Mouse (Mus musculus): ENCODE data around the gene Rnls. TPM values are rescaled to one million over a fixed set of nuclear protein-coding genes. Genes with fewer than 3 reads are reported as not detected.
"Not testable (repeated sequence)": the region's sequence is repeated elsewhere in the genome, so short reads cannot be mapped to it uniquely, and the experiment has no call there.

The Rnls gene
- total RNA-seq (2021), result 6.3 and 6.9 TPM in 2 replicates
- long read RNA-seq, experiment 1, partial matches to known transcripts, result 0 of 9 reads
- long read RNA-seq, experiment 1, other reads (novel, unspliced or antisense), result 2 of 9 reads
- long read RNA-seq, experiment 2, transcript Rnls-201 (7 exons, 1,597 nt), result major isoform, 8 of 11 reads
- long read RNA-seq, experiment 2, partial matches to known transcripts, result 1 of 11 reads
- long read RNA-seq, experiment 2, other reads (novel, unspliced or antisense), result 0 of 11 reads

- peak; percentile 93 for DNase-seq
Observed at GRCm38 (mm10) chr19:33391651-33392382, at the start of gene Rnls. Gene Rnls (minus strand): TSS chr19:33392295.

DNA sequence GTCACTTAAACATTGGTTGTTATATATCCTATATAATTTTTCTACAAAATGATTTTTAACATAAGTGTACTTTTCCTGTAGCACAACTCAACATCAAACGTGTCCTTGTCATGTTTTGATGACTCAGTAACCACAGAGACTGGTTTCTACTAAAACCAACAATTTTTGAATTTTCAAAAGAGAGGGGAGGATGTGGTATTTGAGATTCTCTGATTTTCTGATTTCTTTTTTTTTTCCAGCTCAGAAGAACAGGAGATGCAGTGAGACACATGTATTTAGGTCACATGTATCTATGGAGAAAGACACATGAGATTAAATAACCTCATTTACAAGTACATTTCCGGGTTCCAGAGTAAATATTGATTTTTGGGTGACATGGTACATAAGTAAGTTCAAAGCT, 37.4 kb upstream of the Rnls start:
- DNase-seq, result no peak

DNA sequence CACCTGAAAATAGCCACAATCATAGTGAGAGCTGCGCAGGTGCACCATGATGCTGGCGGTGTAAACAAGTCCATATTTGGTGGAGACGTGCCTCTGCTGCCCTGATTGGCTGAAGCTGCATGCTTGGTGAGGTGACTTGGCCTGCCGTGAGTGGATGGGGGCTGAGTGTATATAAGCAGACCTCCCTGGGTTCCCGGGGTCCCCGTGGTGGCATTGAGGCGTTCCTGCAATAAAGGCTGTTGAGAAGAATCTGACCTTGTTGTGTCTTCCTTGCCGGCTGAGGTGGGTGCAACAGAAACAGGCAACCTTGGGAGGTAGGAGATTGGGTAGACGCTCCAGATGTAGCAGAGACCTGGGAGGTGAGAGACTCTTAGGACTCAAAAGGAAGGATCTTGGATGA, 27.3 kb upstream of the Rnls start:
- not testable (repeated sequence) for DNase-seq

GRCm38 (mm10) chr19:33380825-33381224, 11.3 kb downstream of the Rnls start:
- no peak for DNase-seq

DNA sequence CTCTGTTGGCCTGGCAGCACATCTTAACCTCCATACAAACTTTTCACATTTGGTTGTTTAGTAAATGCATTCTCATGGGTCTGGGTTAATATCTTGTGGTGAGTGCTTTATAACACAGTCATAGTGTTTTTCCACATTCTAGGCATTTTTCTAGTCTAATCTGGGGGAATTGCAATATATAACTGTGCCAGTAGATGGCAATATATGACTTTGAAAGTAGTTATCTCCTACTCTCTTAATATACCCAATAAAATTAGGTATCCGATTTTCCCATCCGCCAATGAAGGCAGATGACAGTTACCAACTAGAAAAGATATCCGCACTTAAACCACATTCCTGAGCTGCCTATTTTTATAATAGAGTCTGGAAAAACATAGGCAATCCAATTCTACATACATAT, 11.7 kb downstream of the Rnls start:
- DNase-seq, result no peak

- DNase-seq, result no peak
Observed at GRCm38 (mm10) chr19:33368808-33369207, 23.3 kb downstream of the Rnls start.

- peak; percentile 80 for DNase-seq
Observed at GRCm38 (mm10) chr19:33366661-33367060, 25.4 kb downstream of the Rnls start.

DNA sequence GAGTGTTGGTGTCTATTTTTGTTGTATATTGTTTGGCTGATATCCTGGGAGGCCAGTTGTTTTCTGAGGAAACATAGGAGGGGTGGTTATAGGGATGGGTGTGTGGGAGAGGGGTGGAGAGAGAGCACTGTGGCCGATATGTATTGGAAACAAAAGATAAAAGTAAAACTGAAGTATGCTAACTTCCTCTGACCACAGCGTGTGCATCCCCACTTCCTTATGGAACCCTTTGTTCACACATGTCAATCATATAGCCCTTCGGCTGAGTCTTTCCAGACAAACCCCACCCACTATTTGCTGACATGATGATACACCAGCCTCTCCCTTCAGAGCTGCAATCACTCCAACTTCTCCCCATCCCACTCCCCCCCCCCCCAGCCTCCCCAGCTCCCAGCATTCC, 35.1 kb downstream of the Rnls start:
- DNase-seq, result no peak

- no peak for DNase-seq
Observed at GRCm38 (mm10) chr19:33340119-33340518, 52.0 kb downstream of the Rnls start.

GRCm38 (mm10) chr19:33326706-33327641, 65.1 kb downstream of the Rnls start:
- no peak for DNase-seq

DNA sequence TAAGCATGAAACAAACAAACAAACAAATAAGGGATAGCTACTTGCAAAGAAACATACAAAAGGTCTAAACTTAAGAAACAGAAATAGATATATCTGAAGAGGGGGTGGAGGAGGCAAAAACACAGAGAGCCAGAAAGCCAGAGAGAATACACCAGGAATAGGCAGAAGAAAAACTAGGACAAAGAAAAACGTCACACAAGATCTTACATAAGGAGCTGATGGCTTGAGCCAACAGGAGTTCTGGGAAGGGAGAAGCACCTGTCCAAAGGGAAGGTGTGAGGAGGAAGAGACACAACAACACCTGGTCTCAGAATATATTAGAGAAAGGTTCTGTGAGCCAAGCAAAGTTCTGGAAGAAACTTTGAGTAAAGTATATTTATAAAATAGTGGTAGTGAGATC, 73.3 kb downstream of the Rnls start:
- DNase-seq, result no peak

GRCm38 (mm10) chr19:33317130-33317529, 75.0 kb downstream of the Rnls start:
- DNase-seq, result no peak

DNA sequence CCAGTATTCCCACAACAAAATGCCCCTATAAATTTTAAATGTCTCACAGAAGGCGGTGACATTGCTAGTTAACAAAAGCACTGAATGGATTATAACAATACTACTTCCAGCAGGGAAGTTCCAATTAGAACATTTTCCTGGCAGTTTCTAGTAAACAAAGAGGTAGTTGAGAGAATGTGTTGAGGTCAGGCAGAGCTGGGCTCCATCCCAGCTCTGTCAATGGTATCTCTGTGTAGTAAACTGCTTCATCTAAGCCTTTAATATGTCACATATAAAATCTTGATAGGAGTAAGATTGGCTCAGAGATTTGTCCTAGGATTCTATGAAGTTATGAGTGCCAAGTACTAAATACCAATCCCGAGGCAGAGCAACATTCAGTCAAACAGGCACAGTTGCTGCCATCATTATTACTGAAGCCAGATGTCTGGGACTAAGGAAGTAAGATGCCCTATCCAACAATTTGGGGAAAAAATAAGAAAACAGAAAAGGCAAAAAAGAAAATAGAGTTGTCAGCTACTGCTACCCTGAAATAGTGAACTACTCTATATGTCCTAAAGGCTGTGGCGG, 92.3 kb downstream of the Rnls start:
- no peak for DNase-seq

- no peak for DNase-seq
Observed at GRCm38 (mm10) chr19:33296338-33296737, 95.8 kb downstream of the Rnls start.

GRCm38 (mm10) chr19:33282985-33283384, 109.1 kb downstream of the Rnls start:
- no peak for DNase-seq

DNA sequence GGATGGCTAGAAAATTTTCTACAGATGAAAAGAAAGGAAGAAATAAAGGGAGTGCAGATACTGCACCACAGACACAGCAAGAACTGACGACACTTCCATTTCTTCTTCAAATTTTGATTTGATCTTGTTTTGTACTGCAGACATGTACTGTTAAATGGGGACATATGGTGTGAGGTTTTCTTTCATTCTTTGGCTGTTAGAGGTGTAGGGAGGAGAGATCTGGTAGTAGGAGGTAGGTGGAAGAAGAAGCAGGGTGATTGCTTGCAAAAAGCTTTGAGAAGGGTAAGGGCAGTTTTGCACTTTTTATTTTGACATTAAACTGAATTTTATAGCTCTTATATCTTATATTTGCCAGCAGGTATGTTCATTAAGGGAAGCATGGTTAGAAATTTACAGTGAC, 115.7 kb downstream of the Rnls start:
- no peak for DNase-seq

- no peak for DNase-seq
Observed at GRCm38 (mm10) chr19:33273676-33274075, 118.4 kb downstream of the Rnls start.

GRCm38 (mm10) chr19:33271571-33271970, 120.5 kb downstream of the Rnls start:
- DNase-seq, result no peak

DNA sequence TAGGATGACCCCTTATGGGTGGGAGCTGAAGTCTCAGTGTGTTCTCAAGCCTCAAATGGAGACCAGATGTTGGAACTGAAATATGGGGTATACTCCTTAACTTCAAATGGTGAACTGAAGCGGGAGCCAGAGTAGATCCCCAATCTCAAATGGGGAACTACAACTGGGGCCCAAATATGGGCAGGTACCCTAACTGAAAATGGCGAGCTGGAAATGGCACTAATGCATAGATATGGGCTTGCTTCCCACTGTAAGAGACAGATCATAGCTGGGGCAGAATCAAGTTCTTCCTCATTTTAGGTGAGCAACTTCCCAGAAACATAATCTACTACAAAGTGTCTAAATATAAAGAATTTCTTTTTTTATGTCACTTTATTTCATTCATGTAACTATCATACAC, 121.9 kb downstream of the Rnls start:
- DNase-seq, result no peak

DNA sequence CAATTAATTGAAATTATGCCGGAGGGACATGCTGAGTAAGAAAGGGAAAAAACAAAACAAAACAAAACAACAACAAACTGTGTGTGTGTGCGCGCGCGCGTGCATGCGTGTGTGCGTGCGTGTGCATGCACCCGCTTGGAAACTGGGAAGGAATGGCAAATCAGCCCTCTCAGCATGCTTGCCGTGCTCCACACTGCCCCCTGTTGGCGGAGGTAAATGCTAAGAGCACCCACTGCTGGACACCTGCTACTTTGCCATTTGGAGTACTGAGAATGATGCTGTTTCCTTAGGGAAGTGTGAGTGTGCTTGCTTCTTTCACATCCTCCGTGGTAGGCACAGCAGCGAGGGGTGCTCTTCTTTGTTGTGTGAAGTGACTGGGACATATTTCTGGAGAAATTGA, 124.1 kb downstream of the Rnls start:
- peak; percentile 38 for DNase-seq

DNA sequence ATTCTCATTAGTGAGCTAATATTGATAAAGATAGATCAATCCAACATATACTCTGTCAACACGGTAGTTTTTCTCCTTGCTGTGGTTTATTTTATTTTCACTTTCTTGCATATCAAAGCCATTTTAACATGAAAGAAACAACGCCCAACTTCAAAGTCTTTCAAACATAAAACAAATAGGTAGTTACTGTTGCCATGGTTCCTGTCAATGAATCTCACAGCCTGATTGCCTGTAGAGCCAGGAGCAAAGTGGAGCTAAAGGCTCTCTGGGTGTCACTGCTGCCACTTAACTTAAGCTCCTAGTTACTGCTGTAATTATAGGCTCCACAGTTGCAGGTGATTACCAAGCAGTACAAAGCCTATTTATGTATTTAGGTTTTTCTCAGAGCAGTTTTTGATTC, 126.8 kb downstream of the Rnls start:
- DNase-seq, result no peak

DNA sequence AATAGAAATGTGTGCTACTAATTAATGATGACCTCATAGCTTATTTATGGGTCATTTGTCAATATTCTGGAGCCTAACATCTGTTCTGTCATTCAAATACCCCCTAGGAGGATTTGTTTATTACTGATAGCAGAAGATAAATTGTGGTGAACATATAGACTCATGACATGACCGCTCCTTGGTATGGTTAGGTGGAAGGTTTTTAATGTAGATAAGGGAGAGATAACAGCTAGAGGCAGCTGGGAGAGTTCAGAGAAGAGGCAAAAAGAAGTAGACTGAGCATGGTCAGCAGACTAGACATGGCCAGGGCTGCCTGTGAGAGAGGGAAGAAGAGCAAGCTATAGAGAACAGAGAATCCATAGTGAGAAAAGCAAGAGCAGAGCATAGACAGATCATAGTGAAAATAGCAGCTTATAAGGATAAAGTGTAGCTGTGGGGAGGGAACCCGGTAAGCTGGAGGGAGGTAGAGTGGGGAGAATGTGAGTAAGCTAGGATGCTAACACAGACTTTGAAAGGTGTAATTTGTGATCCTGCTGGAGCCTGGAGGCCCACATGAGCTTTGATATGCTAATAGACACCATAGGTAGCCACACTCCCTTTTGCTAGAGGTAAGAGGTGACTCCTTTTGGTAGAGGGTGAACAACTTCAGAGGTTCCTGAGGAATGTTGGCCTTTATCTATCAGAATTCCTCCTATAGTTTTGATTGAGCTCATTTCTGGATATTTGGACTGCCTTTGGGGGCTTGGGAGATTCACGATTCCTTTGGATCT, 127.7 kb downstream of the Rnls start:
- no peak for DNase-seq

Data from adrenal gland, postnatal 14 days (tissue).